Mouse (Mus musculus) cerebellum, adult 2 months (tissue): ENCODE measurements at regions not wholly inside any gene's neighbourhood (a gene's known extent, or its start where the extent isn't known, plus 50 kb on each side); places are given as distances from the start of the nearest gene placed in this dataset.

Source experiments
- CTCF ChIP-seq: fragments of 200-500 bp; IDR thresholded peaks from 2 replicates; pipeline ENCODE4 v1.5.1; 2011; ENCODE audit warnings: low read depth, mild to moderate bottlenecking, control low read depth, low read length, moderate library complexity, borderline replicate concordance; ENCODE audit not compliant: insufficient read depth
- POLR2A ChIP-seq: fragments of 200-500 bp; IDR thresholded peaks from 2 replicates; pipeline ENCODE4 v1.6.1; 2011; ENCODE audit warnings: low read length, control low read depth, borderline replicate concordance; ENCODE audit not compliant: insufficient read depth

DNA sequence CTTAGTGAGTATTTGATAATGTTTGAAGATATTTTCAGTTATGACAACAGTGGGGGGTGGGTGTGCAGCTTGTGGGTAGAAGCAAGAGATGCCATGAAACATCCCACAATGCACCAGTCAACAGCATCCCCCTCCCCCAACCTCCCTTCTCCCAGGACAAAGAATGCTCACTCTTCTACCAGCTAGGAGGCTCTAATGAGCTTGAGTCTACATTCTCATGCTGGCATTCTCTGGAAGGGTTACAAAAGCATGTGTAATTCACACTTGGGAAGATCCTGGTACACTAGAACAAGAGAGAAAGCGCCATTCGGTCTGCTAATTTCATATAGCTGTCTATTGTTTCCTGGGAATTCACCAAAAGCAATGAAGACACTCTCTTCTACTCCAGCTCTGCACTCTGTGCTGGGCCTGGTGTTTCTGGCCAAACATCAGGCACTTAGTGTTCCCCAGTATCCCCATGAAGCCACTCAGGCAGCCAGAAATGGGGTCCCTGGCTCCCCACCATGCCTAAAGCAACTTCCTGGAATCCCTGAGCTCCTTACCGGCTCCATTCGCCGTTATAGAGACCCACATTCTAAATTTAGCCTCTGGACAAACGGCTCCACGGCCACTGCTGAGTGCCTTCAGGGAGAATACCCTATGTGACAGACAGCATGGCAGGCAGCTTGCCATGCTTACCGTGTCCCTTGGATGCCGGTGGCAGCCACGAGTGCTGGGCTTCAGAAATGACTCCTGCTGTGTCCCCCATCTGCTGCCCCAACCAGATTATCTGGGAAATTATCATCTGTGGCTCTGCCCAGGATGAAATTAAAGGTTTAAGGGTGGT, 226.1 kb downstream of the Ttc32 start:
- TF ChIP-seq CTCF = no peak
- TF ChIP-seq POLR2A = no peak
